Mouse (Mus musculus) small intestine, adult 10 weeks (tissue): ENCODE data around the gene Gm32802. TPM values are rescaled to one million over a fixed set of nuclear protein-coding genes. Genes with fewer than 3 reads are reported as not detected.

Experiments used
- polyA plus RNA-seq: library from polyadenylated mRNA; stranded (reverse); fragments of 350-450 nt; fragmentation: Illumina TruSeq; extraction: RNeasy Lipid Tissue Mini Kit (QIAGEN cat#74804); gene quantifications from one replicate; pipeline ENCODE4 v1.2.3, GENCODE M21; 2014; ENCODE audit warnings: low replicate concordance

Gene Gm32802
- not detected for polyA plus RNA-seq

GRCm38 (mm10) chr10:118258388-118258787 lies at the start of gene Gm32802:
Gene Gm32802, plus strand, starts transcription at chr10:118258688.

GRCm38 (mm10) chr10:118240680-118241079 lies 17.8 kb upstream of the Gm32802 start, which contains the start of gene Gm32717:
Gene Gm32717, minus strand, starts transcription at chr10:118240780.

GRCm38 (mm10) chr10:118294938-118295337 lies 36.5 kb downstream of the Gm32802 start, which contains the start of gene Iltifb:
Gene Iltifb, minus strand, starts transcription at chr10:118295038.

Other genes with a start within 250 kb of the Gm32802 start
- gene Mdm1, start 116.9 kb upstream of the Gm32802 start, polyA plus RNA-seq = 3.2 TPM
- gene Il22, start 53.7 kb upstream of the Gm32802 start, polyA plus RNA-seq = not detected
- not detected for gene Gm32717, start 17.9 kb upstream of the Gm32802 start, polyA plus RNA-seq
- gene Iltifb, start 36.4 kb downstream of the Gm32802 start, polyA plus RNA-seq = not detected
- gene Gm9040, start 68.3 kb downstream of the Gm32802 start, polyA plus RNA-seq = not detected
- gene Gm9044, start 73.7 kb downstream of the Gm32802 start, polyA plus RNA-seq = not detected
- not detected for gene Gm9045, start 79.1 kb downstream of the Gm32802 start, polyA plus RNA-seq
- gene Gm9046, start 84.6 kb downstream of the Gm32802 start, polyA plus RNA-seq = not detected
- not detected for gene Gm9048, start 90.0 kb downstream of the Gm32802 start, polyA plus RNA-seq
- gene Gm9049, start 95.4 kb downstream of the Gm32802 start, polyA plus RNA-seq = not detected
- not detected for gene Ifng, start 182.4 kb downstream of the Gm32802 start, polyA plus RNA-seq